Mouse (Mus musculus): Measurements from ENCODE around the gene Mgst2.

DNA sequence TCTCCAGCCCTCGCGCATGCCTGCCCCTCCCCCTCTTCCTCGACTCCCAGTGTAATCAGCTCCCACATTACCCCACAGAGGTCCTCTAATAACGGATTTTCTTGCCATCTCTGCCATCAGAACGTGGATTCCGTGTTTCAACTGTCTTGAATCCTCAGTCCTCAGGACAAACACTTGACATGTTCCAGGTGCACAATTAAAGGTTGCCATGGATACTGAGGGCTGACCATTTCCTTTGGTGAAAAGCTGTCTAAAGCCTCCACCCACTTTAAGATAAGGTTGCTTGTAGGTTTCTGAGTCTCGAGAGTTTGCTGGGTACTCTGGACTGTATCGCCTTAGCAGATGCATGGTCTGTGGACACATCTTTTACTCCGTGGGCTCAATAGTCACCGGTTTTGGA, 13.9 kb upstream of the Mgst2 start:
- TF ChIP-seq EP300 (IDR thresholded peaks at IDR 0.05; ENCODE audit: low read depth) (no peak), CTCF (IDR thresholded peaks at IDR 0.05; ENCODE audit: low read depth) (no peak)

Measured in liver, embryonic 14.5 days (tissue).